Mouse (Mus musculus) skeletal muscle tissue, adult 2 months (tissue): ENCODE measurements at regions not wholly inside any gene's neighbourhood (a gene's known extent, or its start where the extent isn't known, plus 50 kb on each side); places are given as distances from the start of the nearest gene placed in this dataset.

Experiments
- DNase-seq: peaks from one replicate; pipeline ENCODE4 v3.0.0-alpha.2; 2012; ENCODE audit warnings: low read depth, low spot score

- no peak for DNase-seq
These were observed 385.0 kb upstream of the Adam34 start for GRCm38 (mm10) chr8:44094818-44095217.

- DNase-seq, result peak; percentile 7
These were observed 383.6 kb upstream of the Adam34 start for GRCm38 (mm10) chr8:44093491-44093890.

DNA sequence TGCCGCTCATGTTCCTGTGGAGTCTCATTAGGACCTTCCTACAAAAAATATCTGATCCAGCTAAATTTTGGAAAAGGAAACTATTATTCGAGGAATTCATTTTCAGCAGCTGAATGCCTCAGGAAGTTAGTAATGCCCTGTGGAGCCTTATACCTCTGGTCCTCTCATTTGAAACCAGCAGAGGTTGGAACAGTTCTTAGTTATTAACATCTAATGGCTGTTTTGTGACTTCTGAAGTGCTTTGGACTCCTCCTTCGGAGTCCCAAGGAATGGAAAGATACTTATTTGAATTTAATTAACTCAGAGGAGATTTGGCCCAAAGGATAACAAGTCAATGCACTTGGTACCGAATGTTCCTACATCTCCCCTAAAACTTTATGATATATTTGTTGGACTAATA lies 372.2 kb upstream of the Adam34 start:
- no peak for DNase-seq

DNA sequence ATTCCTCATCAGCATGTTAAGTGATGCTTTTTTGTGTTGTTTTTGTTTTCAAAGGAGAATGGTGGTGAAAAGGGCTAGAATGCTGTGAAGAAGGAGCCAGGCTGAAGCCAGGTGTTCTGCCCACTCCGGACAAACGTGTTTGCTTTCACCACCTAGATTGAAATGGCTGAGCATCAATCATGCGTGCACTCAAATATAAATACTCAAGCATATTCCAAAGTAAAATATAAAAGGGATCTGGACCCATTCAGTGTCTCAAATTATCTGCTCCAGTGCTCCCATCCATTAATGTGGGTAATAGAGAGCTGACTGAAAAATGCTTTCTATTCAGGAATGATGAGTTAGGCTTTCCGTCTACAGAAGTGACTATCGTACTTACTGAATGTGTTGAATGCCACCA lies 349.0 kb upstream of the Adam34 start:
- no peak for DNase-seq

DNA sequence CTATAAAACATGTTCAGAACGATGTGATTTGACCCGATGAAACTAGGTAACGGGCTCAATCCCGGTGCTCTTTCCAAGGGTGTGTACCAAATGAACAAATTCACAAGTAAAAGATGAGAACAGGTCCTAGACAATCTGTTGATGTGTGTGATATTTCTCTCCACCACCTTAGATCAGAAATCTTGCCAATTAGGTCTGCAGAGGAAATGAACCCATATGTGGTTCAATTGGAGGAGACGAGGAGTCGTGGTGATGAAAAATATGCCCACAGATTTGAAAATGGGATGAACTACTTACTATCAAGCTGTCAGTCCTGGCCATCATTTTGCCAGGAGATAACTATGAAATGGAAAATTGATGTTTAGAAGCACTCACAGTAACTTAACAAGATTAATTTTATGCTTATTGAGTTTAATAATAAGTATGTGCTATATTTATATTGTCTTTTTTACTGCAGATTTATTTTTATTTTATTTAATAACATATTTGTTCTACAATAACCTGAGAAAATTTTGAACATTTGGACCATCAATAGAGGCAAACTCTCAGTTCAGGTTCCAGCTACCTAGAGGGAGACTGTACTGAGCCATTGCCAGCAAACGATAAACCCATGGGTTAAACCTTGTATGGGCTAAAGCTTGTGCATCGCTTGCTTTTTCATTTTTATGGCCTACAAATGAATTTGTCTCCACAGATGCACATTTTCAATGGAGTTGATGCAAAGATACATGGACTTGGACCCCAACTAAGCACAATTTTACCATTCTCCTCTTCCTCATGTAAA lies 332.9 kb upstream of the Adam34 start:
- DNase-seq, result no peak

- DNase-seq, result no peak
These were observed 324.4 kb upstream of the Adam34 start for GRCm38 (mm10) chr8:44034211-44034610.

GRCm38 (mm10) chr8:44031376-44031775 lies 321.5 kb upstream of the Adam34 start:
- no peak for DNase-seq

- DNase-seq, result no peak
These were observed 321.1 kb upstream of the Adam34 start for GRCm38 (mm10) chr8:44030972-44031371.

DNA sequence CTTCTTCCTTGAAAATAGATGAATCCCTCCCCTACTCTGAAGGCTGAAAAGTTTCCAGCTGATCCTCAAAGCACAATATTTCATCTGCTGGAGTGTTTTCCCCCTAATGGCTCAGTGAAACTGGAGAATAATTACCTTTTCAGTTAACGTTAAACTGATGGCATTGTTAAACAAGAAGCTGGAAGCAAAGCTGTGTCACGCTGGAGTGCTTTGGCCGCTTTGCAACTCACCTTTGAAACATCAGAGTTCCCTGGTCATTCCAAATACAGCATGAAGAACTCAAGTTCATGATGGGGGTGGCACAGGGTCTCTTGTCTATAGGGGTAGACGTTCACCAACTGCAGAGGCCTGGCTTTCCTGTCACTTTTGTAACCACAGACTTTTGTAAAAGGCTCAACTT lies 317.9 kb upstream of the Adam34 start:
- no peak for DNase-seq

DNA sequence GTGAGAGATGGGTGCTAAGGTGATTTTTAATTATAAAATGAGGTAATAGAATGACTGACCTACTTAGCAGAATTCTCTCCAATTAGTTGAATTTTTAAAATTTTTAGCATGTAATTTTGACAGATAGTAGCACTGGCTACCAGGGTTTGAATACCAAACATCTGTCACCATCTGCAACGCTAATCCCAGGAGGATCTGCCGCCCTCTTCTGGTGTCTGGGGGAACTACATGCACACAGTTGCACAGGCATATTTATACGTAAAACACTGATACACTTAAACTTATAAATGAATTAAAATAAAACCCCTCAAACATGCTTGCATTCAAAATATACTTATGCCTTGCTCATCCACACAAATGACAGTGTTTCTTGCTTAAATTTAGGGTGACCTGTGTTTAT lies 316.1 kb upstream of the Adam34 start:
- no peak for DNase-seq

GRCm38 (mm10) chr8:44024028-44024427 lies 314.2 kb upstream of the Adam34 start:
- no peak for DNase-seq
